Mouse (Mus musculus): ENCODE results near the gene Cst12. TPM values are rescaled to one million over a fixed set of nuclear protein-coding genes. Genes with fewer than 3 reads are reported as not detected.

The Cst12 gene
- total RNA-seq, 2 experiments from 2014 or later, result not detected

Other genes starting within 250 kb of the Cst12 start
- gene Nxt1, start 116.8 kb upstream of the Cst12 start, total RNA-seq (2021), result 10 to 100 TPM in 1 of 2 experiments, 1 to 10 TPM in 1; 9.0 to 10.9 TPM
- 10 to 100 TPM; 23.5 to 23.6 TPM for gene Gzf1, start 108.3 kb upstream of the Cst12 start, total RNA-seq (2021)
- gene Napb, start 56.9 kb upstream of the Cst12 start, total RNA-seq (2021), result 100 to 1,000 TPM; 257 to 269 TPM
- gene Cstl1, start 39.0 kb upstream of the Cst12 start, total RNA-seq (2021), result not detected
- not detected for gene Cst11, start 17.9 kb upstream of the Cst12 start, total RNA-seq (2021)
- not detected for gene 8030411F24Rik, start 7.4 kb upstream of the Cst12 start, total RNA-seq (2021)
- not detected for gene Cst8, start 9.4 kb downstream of the Cst12 start, total RNA-seq (2021)
- gene Cst13, start 30.7 kb downstream of the Cst12 start, total RNA-seq (2021), result not detected
- not detected for gene Cst9, start 45.8 kb downstream of the Cst12 start, total RNA-seq (2021)
- gene 9230104L09Rik, start 75.7 kb downstream of the Cst12 start, total RNA-seq (2021), result not detected
- 1,000 to 10,000 TPM; 1,743 to 1,747 TPM for gene Cst3, start 86.3 kb downstream of the Cst12 start, total RNA-seq (2021)
- not detected for gene Gm1330, start 213.9 kb downstream of the Cst12 start, total RNA-seq (2021)
- gene Gm10750, start 227.9 kb downstream of the Cst12 start, total RNA-seq (2021), result not detected